Mouse (Mus musculus) ovary, postnatal 36 days (tissue): ENCODE measurements around the gene Arid4a.
A peak's percentile ranks its signal among the peaks of the same experiment; 100 is the strongest.

ENCODE experiments used
- DNase-seq: peaks from one replicate; pipeline ENCODE4 v3.0.0; 2022; ENCODE audit warnings: low spot score, mixed read lengths

The Arid4a gene

DNA sequence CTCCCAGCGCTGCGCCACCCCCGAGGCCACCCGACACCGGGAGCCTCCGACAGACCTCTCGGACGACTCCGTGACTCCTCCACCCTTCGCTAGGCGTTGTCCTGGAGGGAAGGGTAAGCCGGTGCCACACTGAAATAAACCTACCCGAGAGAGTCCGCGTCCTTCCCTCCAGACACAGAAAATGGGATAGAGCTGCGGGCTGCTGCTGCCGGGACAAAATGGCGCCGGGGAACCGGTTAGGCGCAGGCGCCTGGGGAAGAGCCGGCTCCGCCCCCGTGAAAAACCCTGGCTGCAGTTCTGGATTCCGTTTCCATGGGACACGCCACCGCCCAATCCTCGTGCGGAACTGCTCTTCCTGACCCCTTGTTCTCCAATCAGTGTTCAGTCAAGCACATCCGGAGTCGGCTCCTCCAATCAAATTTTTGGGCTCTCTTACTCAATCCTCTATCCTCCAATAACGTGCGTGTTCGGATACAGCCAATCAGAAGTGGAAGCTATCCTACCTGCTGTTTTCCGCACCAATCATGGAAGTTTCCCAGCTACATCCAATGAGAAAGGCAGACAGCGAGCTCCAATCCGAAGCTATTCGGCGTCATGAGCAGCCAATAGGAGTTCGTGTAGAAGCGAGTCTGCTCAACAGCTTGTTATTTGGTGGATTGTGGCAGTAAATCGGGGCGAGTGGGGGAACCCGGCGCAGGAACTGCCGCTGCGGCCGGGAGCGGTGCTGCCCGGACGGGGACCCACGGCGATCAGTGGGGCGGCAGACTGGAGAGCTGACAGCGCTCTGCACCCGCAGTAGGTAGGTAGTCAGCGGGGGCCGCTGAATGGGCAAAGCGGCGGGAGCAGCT, at the start of gene Arid4a:
Gene Arid4a, plus strand, starts transcription at position 628 of the 848 bp plus-strand sequence.
- peak; percentile 94 for DNase-seq

DNA sequence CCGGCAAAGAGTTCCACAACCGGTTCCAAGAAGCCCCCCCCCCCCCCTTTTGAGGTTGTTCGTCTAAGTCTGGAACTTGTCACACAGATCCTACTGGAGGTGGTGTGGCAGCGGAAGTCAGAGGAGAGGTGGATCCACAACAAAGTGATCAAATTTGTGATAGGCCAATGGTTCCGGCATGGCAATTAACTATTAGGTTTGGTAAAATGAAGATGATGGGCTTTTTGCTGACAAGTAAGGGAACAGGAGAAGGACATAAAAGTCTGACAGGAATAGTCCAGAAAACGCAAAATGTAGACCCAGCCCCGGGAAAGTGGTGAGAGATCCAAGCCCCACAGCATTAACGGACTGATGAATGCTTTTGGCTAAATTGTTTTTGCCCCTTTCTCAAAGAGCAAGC, 48.2 kb upstream of the Arid4a start:
- DNase-seq = peak; percentile 5

DNA sequence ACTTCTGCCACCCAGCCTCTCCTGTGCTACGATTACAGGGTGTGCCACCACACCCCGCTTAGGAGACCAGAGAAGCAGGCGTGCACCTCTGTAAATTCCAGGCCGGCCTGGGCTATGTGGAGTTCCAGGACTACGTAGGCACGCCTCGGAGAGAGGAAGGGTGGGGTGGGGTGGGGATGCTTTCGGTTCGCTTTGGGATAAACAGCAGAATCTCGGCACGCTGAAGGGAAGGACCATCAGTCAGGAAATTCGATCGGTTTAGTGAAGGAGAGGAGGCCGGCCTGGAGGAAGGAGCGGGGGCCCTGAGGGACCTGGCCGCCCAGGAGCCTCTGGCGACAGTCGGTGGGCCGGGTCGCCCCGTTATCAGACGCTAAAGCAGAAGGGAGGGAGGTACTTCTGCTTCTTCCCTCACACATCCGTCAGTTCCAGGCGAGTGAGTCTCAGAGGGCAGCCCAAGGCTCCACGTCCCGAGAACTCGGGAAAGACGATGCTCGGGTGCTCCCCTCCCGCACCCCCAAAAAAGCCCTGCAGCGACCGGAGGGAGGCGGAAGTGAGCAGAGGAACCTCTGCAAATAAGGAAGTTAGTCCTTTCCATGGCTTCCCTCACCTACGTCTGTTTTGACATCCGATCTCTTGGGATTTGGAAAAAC, 47.5 kb upstream of the Arid4a start:
- peak; percentile 83 for DNase-seq

DNA sequence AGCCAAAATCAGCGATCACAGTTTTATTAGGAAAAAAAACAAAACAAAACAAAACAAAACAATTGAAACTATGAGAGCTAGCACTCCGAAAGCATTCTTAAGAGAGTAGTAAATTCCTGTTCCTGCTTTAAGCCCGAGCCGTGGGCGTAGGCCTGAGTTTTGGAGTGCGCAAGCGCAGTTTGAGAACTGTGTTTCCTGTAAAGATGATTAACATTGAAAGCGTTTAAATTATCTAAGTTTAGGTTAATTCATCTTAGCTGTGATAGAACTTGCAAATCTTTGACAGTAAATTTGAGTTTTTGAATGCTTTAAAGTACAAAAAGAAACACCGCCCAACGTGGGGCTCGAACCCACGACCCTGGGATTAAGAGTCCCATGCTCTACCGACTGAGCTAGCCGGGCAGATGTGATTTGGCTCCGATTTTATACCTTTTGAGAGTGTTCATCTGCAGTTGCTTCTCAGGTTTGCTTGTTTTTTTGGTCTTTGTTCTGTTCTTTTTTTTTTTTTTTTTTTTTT, 46.9 kb upstream of the Arid4a start:
- peak; percentile 78 for DNase-seq

DNA sequence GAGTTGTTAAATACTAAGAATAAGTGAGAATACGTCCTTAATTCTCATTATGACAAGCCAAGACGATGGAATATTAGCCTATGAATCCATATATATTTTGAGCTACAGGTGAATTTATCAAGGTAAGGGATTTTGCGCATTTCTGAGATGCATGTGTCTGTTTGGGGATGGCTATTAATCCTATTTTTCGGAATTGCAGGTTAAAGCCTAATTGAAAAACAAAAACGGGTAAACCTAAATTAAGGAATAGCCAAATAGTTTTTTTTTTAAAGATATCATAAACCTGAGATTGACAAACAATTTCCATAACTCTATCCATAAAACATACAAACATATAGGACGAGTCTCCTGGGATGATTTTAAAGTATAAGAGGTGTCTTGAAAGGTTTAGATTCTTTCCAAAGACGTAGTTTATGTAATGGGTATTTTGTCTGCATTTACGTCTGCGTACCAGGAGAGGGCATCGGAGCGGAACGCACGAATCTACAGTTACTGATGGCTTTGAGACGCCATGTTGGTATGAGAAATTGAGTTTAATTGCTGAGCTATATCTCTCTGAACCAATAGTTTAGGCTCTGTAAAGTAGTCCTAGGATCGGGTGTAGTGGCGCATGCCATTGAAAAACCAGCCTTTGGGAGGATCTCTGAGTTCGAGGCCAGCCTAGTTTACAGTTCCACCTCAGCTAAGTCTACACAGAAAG, 46.2 kb upstream of the Arid4a start:
- DNase-seq = peak; percentile 45

DNA sequence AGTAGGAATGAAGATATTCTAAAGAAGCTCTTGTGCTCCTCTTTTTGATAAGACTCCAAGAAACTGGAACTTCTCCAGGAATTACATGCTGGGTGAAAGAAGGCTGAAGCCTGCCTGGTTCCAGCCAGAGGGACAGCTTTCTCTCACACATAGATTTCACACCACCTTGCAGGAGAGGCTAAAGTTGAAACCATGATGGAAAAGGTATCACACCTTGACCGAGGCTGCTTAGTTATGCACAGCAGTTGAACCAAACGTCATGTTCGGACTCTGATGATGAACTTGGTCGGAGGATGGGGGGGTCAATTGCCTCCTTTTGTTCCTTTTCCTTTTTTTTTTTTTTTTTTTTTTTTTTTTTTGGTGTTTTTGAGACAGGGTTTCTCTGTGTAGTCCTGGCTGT, 42.0 kb upstream of the Arid4a start:
- DNase-seq = no peak

DNA sequence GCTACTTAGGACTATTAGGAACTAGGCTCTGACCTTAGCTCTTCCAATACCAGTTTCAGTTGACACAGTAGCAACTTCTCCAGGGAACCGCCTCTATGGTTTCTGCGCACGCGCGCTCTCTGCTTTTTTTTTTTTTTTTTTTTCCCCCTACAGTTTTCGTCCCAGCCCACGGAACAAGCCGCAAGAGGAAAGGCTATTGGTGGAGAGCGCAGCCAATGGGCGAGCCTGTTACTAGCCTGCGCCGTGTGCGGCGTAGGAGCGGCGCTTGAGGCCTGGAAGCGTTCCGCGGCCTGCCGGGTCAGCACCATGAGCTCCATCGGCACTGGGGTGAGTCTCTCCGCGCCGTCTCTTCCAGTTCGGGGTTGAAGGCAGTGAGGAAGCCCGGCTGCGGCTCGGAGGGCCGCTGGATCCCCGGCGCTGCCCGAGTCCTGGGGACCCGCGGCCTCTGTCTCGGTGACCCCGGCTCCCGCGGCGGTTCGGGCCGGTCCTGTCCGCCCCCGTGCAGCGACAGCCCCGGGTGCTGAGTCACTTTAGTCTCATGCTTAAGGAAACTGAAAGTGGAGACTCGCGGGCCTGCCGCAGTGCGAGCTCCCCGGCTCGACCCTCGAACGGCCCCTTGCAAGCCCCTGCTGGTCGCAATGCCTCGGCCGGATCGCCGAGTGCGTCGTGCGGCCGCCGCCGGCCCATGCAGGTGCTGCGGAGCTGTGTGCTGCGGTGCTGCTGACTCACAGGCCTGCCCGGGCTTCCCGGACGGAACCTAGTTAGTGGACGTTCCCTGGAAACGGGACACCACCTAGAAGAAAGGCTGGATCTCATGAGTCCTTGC, 41.1 kb upstream of the Arid4a start, which contains the start of gene Psma3:
Gene Psma3, plus strand, starts transcription at position 181 of the 826 bp plus-strand sequence.
- DNase-seq = peak; percentile 87

DNA sequence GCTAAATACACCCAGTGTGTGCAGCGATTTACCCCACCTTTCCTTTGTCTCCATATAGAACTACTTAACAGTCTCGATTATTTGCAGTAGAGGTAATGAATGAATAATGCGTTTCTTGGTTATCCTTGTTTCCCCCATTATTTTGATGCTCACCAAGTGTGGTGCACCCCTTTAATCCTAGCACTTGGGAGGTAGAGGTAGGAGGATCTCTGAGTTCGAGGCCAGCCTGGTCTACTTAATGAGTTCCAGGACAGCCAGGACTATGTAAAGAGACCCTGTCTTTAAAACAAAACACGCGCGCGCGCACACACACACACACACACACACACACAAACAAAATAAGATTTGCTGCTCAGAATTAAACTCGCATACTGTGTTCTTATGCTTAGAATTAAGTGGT, 40.4 kb upstream of the Arid4a start:
- no peak for DNase-seq

DNA sequence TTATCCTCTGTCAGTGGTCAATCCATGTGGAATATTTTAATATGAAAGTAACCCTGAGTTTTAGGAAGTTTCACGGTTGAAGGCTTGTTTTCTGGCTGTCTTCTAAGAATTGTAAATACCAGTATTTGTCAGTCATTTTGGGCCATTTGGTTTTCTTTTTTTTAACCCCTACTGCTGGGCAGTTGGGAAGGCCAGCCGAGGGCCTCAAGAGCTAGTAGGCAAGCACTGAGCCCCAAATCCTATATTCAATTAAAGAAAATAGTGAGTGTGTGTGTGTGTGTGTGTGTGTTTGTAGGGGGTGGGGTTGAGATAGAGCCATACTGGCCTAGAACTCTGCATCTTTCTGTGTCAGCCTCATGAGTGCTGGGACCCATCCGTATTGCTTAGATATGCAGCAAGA, 39.9 kb upstream of the Arid4a start:
- DNase-seq = no peak

DNA sequence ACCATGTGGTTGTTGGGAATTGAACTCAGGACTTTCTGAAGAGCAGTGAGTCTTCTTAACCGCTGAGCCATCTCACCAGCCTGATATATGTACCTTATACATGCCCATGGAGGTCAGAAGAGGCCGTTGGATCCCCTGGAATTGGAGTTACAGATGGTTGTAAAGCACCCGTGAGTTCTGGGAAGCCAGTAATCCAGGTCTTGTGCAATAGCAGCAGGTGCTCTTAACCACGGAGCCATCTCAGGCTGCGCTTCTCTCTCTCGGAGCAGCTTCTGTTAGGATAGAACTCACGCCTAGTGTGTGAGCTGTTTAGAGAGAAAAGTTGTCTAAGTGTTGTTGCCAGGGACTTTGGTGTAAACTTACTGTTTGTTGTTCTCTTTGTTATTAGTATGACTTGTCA, 37.4 kb upstream of the Arid4a start:
- DNase-seq = no peak

DNA sequence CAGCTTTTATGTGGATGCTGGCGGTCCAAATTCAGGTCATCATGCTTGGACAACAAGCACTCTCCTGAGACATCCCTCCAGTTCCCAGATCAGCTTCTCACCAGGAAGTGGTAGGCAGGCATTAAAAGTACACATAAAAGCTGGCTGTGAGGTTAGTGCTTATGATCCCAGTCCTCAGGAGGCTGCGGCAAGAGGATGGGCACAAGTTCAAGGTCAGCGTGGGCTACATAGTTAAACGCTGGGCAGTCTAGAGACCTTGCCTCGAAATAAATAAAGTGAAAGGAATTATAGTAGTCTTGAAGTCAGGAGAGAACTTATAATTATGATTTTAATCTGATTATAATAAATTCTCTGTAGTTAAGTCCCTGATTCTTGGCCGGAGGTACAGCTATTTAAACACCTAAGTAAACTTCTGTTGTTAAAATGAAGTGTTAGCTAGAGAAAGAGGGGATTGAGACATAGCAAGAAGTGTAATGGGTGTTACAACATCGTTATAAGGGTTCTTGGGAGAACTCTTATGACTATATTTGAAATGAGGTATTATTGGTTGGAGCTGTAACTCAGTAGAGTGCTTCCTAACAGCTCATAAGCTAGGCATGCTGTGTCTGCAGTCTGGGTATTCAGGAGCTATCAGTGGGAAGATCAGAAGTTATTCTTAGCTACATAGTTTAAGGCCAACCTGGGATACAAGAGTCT, 30.8 kb upstream of the Arid4a start:
- no peak for DNase-seq

DNA sequence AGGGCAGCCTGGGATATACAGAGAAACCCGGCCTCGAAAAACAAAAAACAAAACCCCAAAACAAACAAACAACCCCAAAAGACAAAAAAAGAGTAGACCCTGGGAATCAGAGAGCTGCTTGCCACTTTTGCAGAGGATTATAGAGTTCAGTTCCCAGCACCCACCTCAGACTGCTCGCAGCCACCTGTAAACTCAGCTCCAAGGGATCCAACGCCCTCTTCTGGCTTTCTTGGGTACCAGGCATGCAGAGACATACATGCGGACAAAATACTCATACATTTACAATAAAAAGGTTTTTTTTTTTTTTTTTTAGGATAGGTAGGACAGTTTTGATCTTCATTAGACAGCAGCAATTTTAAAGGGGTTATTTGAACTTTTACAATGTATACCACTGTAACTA, 18.6 kb upstream of the Arid4a start:
- DNase-seq = no peak

DNA sequence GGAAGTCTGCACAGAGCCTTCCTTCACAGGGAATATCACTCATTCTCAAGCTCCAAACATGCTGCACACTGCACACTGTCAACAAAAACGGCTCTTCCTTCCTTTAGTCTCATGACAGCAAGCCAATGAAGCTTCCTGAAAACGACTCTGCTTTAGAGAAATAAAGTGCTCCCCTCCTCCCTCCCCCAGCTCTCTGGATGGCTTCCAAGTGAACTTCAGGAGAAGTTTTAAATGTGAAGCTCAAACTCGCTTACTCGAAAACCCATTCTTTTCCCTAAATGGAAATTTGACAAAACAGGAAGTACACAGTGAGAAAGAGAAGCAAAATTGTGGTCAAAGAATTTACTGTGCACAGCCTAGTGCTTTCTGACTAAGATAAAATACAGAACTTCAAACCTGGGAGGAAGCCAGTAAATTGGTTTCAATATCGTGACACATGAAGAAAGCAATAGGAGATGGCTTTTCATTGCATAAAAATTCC, 16.3 kb upstream of the Arid4a start:
- DNase-seq = no peak

DNA sequence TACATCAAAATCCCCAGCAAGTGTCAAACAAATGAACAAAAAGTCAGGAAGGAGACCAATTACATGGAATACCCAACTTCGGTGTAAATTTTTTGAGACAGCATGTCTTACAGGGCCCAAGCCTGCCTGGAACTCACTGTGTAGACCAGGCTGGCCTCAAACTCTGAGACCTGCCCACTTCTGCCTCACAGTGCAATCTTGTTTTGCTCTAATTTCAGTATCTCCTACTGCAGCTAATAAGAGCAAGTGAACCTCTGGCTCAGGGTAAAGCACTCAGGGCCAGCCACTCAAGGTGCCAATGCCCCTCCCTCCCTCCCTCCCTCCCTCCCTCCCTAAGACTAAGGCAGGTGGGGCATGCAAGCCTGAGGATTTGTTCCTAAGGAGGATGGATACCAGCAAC, 15.4 kb upstream of the Arid4a start:
- DNase-seq = no peak

DNA sequence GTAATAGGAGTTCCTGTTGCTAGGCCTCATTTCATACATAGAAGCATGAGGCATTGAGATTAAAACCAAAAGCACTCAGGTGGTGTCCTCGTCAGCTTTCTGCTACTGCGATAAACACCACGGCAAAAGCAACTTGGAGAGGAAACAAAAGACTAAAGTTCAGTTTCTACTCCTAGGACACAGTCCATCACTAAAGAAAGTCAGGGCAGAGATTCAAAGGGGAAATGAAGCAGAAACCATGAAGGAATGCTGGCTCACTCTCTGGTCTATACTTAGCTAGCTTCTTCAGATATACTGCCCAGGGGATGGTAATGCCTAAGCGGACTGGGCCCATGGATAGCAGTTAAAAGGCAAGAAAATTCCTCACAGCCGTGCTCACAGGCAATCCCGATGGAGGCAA, 14.3 kb upstream of the Arid4a start:
- no peak for DNase-seq

DNA sequence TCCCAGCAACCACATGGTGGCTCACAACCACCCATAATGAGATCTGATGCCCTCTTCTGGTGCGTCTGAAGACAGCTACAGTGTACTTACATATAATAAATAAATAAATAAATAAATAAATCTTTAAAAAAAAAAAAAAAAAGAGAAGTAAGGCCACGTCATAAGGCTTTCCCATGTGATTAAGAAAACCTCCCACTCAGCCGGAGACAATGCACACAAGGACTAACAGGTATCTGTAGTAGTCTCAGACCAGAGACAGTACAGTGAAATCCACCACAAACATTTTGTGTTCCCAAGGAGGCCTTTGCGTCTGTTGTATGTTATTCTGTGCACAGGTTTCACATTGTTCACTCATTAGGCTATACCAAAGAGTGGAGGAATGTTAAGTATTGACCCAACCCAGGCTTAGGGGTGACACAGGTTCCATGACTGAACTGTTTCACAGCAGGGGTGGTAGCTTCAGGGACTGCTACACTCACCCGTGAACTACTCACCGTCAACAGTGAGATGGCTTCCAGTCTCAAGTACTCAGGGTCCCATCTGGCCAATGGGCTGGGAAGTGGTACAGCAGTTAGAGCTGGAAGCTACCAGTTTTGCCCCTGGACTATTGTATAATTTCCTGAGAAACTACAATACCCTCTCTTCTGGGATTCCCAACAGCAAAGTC, 11.9 kb upstream of the Arid4a start:
- no peak for DNase-seq

DNA sequence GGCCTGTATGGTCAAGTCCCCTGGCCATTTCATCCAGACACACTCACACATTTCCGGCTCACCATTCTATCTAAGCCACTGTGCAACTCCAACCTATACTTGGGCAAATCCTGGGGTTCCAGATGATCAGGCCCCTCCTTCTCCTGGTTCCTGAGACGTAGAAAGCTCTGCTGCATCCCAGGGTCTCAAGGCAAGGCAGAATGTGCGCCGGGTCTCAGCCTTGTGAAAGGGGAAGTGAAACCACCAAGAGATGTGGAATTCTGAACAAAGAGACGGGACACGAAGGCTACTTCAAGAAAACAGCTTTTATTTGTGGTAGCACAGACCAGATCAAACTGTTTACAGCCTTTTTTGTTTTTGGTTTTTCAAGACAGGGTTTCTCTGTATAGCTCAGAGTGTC, 9.6 kb upstream of the Arid4a start:
- no peak for DNase-seq

DNA sequence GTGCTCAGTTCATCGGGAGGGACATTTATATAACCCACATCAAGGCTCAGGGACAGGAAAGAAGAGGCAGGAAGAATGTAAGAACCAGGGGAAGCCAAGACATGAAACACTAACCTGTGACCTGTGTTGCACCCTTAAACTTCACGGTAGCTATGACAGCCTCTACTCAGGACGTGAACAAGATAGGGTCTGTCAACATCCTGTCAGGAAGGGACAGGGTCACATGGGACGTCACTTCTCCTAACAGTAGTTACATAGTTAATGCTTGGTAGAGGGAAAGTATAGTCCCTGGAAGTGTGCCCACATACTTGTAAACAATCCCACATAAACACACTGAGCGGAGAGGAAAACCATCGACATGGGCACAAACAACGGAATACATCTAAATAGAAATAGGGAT, 8.9 kb upstream of the Arid4a start:
- DNase-seq = no peak

DNA sequence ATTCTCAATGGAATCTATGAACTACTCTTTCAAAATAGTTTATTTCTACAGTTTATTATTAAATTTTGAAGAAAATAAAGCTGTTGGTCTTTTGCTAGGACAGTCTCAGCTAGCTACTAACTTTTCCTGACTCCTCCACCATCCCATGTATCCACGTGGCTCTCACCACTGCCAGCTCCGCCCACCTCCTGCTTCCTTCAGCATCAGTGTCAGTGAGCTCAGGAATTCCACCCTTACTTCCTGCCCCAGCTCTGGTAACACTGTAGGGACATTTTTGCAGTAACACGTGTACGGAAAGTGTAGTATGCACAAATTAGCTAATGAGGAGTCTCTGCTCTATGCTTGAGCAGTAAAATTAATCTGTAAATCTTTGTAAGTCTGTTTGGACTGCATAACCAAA, 6.0 kb upstream of the Arid4a start:
- DNase-seq = no peak

DNA sequence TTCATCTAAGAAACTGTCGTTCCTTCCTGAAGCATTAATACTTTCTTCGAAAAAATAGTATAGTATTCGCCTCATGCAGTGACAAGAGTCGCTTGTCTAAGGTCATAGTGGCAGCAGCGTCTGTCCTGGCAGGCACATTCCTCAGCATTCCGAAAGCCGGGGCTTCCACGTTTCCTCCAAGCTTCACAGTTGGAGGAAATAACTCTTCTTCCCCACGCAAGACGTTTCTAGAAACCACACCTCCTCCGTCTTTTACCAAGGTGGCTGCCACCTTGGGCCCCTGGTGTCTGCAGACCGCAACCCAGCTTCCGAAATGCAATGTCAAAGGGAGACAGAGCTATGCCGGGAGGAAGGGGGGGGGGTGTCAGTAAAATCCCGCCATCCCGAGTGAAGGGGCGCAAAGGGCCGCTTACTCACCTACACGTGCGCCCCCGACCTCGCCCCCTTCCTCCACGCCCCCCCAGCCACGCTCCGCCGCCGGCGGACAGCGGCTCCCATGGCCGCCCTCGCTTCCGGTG, 886 bp upstream of the Arid4a start:
- DNase-seq = no peak

DNA sequence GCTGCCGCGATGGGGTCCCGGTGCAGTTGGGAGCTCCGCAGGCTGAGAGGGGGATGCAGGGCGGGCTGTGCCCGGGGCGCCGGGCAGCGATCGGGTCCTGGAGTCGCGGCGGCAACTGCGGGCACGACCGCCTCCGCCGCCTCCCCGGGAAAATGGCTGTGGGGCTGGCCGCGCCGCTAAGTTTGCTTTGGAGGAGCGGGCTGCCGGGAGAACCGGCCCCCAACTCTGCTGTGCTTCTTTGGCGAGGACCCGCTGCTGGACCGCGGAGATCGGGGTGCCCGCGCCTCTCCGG, 367 bp downstream of the Arid4a start:
- no peak for DNase-seq
